Mouse (Mus musculus): ENCODE data around the gene Rad23b.
A peak's percentile ranks its signal among the peaks of the same experiment; 100 is the strongest.
"Not testable (repeated sequence)": the region's sequence is repeated elsewhere in the genome, so short reads cannot be mapped to it uniquely, and the experiment has no call there.

Rad23b gene

DNA sequence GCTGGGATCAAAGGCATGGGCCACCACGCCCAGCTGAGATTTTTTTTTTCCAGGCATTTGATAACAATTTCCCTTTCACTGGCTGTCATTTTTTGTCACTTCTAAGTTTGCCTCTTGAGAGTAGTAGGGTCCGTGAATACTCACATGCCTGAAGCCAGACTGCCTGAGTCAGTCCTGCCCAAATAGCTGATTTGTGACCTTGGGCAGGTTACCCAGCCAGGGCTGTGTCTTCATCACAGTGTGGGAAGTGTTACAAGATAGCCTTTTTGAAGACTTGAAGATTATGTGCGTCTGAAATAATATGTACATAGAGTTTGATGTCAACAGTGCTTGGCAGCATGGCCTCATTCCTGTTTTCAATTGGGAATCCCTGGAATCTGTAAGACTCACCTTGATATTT, 6.9 kb downstream of the Rad23b start:
- no peak for DNase-seq

DNA sequence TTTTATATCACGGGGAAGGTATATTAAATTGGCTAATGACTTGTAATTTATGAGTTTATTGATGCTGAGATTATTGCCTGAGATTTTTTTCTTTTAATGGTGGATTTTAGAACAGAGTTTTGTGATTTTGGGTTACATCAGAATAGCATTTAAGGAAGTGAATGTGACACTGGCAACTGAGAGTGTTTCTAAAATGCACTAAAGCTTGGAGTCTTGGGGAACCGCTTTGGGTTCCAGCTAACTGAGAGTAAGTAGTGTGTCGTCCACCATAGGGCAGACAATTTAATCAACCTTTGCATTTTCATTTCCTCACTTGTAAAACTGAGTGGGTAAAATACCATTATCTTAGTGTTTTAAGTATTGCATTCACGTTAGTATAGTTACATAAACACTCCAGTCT, 14.0 kb downstream of the Rad23b start:
- DNase-seq: no peak

DNA sequence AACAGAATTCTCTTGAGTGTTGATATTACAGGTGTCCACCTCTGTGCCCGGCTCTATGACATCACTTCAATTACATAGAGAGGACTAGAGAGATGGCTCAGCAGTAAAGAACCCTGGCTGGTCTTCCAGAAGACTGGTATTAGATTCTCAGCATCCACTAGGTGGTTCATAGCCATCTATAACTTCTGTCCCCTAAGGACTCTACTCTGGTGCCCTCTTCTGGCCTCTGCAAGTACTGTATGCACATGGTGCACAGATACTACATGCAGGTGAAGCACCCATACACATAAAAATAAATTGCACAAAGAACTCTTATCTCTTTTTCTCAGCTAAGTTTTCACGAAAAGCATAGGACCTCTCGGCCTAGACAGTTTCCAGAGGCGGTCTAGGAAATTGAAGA, 14.5 kb downstream of the Rad23b start:
- DNase-seq: peak; percentile 20 to 22

DNA sequence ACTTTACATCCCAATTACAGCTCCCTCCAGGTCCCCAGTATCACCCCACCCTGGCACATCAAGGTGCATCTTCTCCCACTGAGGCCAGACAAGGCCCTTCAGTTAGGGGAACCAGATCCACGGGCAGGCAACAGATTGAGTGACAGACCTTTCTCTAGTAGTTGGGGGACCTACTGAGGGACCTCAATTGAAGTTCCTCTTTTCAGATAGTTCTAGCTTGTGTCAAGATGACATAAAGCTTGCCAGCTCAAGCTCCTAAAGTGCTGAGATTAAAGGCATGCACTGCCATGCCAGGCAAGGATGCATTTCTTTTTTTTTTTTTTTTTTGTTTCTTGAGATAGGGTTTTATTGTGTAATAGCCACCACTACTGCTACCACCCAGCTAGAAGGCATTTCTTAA, 16.2 kb downstream of the Rad23b start:
- DNase-seq: no peak

DNA sequence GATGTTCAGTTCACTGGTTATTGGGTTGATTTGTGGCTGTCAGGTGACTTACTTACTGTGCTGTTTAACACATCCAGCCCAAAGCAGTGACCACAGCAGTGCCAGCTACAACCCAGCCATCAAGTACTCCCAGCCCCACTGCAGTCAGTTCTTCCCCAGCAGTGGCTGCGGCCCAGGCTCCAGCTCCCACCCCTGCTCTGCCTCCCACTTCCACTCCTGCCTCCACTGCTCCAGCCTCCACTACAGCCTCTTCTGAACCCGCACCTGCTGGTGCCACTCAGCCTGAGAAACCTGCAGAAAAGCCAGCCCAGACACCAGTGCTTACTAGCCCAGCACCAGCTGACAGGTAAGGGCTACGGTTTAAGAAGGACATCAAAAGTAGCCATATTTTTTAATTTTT, 20.3 kb downstream of the Rad23b start:
- DNase-seq: no peak

DNA sequence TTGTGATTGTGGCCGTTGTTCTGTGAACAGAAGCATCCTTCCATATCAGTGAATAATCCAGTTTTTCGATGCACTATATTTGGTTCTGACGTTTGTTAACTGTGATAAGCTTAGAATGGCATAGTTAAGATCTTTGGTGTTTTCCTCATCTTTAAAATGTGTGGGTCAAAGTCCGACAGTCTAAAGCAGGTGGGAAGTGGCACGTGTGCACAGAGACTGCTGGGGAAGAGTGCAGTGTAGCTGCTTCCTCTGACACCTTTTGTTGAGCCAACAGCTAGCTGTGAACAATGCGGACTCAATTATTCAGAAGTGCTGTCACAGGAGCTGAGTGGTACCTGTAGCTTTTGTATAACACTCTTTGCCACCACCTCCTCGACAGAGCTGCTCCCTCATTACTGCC, 21.5 kb downstream of the Rad23b start:
- no peak for DNase-seq

DNA sequence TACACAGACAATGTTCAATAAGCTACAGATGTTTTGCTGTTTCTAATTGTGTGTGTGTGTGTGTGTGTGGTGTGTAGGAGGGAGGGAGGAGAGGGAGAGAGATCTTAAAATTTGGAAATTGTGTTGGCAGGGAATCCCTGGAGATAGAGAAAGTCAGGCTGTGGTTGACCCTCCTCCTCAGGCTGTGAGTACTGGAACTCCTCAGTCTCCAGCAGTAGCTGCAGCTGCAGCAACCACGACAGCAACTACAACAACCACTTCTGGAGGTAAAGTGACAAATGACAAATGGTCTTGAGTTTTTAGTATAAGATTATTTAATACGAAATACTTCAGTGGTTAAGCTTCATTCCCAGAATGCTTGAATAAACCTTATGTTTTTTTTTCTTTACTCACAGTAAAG, 32.5 kb downstream of the Rad23b start:
- DNase-seq: no peak

DNA sequence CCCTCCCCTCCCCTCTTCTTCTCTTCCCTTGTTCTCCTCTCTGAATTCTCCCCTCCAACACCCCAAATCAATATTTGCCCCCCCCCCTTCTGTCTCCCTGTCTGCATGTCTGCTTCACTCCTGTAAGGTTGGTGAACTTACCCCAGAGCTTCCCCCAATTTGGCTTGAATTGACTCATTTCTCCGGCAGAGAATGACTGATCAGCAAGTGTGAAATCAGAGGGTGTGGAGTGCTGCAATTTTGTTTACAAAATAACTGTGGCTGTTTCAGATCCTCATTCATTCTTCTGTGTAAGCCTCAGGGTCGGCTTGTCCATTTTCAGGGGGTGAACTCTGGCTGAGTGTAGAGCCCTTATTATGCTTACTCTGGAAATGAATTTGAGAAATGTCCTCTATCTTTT, 36.9 kb downstream of the Rad23b start:
- DNase-seq: no peak

DNA sequence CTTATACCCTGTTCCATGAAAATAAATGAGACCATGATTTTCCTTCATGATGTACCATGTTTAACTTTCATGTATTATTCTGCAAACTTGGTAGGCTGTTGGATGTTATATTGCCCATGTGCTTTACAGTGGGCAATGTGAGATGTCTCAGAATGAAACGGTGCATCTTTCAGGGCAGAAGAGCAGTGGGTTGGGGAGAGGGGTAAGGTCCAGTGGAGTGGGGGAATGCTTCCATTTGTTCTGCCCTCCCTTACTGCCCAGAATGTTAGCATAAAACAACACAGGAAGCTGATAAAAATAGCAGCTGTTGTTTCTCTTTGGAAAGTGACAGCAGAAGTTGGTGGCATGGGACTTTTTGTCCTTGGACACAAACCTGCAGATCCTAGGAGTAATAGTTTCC, 41.6 kb downstream of the Rad23b start:
- no peak for DNase-seq

DNA sequence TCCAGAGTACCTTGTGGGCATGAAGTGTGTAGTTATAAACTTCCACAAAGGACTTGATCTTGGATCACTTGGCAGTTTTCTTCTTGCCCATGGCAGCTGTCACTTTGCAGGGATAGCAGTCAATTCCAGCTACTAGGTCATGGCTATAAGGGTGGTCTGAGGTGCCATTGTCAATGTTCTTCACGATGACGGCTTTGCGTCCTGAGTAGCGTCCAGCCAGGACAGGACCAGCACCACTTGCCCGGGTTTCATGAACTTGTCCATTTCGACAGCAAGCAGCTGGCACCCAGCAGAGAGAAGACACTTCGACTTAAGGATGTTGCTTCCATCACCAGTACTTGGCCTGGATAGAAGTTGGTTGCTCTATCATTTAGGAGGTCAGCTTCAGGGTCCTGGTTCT, 42.6 kb downstream of the Rad23b start:
- no peak for DNase-seq

DNA sequence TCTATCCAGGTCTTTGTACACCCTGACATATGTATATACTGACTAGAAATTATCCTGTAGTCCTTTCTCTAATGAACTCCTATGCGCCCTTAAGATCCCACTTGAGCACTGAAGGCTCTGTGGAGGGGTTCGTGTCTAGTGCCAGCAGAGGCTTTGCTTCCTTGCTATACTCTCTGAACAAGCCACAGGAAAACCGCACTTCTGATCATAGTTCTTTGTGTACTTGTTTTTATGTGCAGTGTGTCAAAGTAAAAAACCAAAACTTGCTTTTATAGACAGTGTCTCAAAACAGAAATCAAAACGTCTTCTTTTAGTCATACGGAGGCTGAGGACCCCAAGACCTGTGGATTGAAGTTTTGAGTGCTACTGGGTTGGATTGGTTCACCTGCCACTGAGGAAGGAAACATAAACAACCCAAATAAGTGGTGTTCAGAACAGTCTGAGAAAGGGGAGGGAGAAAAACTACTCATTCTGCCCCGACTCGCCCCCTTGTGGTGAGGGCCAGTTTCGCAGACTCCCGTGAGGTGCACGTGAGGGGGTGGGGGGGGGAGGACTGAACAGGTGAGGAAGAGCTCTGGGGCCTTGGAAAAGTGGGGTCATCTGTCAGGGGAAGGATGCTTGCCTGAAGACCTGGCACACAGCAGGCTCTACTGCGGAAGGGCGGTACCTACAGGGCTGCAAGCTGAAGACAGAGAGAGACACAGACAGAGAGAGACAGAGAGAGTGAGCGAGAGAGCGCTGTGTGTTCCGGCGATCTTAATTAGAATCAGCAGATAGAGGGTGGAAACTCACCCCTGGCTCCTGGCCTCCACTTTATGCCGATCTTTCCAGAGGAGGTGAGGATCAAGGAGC, 48.3 kb downstream of the Rad23b start:
- DNase-seq: peak; percentile 64

DNA sequence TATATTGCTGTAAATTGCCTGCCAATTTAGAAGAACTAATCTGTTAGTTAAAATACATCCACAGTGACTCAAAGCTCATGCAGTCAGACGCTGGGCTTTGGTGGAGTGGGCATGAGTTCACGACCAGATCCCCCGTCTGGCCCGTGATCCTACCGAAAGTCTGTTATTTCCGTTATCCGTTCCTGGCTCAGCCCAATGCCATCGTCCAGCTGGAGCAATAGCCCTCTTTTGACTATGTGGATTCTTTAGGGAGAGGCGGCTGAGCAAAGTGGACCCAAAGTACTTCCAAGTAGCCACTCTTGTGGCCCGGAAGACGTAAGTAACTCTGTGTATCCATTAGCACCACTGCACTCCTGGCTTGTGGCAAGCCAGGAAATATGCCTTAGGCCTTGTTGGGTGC, 49.1 kb downstream of the Rad23b start:
- no peak for DNase-seq

DNA sequence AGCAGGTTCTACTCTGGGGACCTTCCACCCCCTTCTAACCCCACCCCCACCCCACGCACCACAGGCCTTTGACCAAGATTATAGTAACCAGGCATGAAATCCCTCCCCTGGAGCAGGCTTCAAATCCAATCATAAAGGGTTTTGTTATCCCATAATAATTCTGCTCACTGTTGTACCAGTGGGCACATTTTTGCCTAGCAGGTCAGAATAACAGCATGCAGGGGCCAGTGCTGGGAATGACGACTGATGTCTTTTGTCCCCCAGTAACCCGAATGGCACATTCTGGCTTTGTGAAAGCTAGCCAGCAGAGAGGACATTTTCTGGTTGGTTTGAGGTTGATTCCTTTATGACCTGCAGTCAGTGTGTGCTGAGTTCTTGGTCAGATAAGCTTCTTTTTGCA, 55.5 kb downstream of the Rad23b start:
- DNase-seq: no peak

DNA sequence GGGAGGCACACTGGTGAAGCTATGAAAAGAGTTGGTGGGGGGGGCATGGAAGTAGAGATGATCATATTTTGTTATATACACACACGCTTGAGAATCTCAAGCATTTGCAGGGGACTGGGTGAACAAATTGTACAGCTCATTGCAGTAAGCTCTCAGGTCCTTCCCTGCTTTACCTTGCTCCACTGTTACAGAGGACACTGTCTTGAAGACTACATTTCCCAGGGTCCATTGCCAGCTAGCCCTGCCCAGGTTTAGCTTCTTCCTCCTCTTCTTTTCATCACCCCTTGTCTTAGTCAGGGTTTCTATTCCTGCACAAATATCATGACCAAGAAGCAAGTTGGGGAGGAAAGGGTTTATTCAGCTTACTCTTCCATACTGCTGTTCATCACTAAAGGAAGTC, 56.7 kb downstream of the Rad23b start:
- DNase-seq: no peak

DNA sequence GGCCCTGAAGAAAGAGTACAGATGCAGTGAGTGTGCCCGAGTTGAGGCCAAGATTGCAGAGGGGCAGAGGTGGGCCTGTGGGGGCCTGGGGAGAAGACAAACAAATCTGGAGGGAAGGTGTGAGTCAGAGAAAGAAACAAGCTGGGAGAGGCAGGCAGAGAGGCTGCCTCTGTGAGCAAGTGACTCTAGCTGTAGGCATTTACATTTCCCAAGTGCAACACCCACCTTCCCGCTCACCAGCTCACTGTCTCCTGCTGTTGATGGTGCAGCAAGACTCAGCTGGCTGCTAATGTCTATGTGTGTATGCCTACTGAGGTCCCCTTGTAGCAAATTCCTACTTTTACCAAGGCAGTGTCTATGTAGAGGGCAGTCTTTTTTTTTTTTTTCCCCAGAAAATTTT, 58.2 kb downstream of the Rad23b start:
- DNase-seq: no peak

DNA sequence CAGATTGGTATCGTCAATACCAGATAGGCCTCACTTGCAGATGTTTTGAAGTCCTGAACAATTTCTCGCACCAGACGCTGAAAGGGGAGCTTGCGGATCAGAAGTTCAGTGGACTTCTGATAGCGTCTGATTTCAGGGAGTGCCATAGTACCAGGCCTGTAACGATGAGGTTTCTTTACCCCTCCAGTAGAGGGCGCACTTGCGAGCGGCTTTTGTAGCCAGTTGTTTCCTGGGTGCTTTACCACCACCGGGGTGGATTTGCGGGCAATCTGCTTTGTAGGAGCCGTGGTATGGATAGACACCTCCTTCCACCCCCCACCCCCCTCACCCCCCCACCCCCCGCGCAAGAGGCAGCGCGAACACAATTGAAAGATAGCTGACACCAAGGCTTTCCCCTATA, 59.2 kb downstream of the Rad23b start:
- DNase-seq: no peak

DNA sequence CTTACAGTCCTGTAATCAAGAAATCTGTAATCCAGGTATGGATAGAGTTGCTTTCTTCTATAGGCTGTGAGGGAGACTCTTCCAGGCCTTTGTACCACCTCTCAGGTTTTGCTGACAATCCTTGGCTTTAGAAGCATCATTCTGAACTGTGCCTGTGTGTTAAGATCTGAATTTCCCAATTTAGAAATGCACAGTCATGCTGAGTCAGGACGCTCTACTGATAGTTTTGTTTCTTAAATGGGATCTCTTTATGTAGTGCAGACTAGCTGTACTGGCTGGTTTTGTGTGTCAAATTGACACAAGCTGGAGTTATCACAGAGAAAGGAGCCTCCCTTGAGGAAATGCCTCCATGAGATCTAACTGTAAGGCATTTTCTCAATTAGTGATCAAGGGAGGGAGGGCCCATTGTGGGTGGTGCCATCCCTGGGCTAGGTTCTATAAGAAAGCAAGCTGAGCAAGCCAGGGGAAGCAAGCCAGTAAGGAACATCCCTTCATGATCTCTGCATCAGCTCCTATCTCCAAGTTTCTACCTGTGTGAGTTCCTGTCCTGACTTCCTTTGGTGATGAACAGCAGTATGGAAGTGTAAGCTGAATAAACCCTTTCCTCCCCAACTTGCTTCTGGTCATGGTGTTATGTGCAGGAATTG, 59.9 kb downstream of the Rad23b start:
- DNase-seq: not testable (repeated sequence)

DNA sequence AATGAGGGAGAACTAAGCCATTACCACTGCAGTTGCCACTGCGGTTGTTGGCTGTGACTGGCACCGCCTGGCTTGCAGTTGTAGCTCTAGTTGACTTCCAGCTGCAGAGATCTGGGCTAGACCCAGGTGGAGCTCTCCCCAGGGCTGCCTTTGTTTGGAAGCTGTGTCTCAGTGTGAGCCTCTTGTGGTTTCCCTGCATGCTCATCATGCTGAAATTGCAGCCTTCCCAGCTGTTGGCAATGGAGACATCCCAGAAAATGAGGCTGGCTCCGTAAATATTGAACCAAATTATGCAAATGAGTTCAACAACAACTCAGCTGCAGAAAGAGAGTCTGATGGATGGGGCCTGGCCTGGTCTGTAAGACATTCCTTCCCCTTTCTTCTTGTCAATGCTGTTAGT, 66.0 kb downstream of the Rad23b start:
- DNase-seq: no peak

DNA sequence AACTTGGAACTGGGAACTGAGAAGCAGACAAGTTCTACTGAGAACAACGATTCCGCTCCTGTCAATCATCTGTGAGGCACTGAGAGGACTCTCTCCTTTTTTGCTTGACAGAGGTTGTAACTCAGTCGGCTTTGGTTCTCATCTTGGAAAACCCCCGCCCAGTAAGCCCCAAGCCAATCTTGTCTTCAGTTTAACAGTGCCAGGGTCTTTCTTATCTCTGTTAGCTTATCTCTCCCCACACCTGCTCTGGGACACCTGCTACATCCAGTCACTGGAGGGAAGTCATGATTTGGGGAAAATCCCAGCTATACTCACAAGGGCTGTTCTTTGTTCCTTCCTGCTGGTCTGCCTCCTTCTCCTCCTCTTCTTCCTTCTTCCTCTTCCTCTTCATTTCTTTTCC, 76.4 kb downstream of the Rad23b start:
- DNase-seq: no peak
